Mouse (Mus musculus): Measurements from ENCODE around the gene Twf1.

Twf1 gene

DNA sequence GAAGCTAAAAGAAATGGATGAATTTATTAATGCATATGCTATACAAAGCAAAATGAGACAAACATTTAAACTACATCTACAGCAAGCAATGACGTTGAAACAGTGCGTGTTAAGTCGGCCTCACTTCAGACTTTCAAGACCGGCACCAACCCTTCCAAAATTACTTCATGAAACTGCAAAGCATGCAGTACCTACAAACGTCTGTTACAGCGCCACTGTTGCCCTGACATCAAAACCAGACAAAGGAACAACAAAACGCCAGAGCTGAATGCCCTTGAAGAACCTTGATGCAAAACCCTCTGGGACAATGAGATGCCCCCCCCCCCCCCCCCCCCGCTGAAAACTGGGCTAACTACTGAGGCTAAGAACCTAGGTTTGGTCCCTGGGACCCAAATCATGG is 16.9 kb downstream of the Twf1 start:
- DNase-seq (ENCODE audit: low spot score), result no peak

DNA sequence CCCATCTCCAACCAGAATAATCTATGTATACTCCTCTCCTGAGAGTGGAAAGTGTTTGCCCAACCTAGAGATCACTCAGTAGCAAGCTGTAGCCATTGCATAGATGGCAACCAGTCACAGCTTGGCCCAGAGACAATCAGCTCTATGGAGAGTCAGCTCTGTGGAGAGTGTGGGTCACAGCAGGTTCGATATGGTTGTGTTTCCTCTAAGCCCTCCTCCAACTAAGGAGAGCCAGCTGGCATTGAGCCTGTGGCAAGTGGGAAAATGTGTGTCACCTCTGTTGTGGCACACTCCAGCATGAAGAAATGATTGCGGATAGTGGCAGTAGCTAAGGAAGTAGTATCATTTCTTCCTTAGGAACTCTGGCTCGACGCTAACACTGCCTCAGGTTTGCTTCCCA is 18.2 kb downstream of the Twf1 start:
- no peak for DNase-seq (ENCODE audit: low spot score)

DNA sequence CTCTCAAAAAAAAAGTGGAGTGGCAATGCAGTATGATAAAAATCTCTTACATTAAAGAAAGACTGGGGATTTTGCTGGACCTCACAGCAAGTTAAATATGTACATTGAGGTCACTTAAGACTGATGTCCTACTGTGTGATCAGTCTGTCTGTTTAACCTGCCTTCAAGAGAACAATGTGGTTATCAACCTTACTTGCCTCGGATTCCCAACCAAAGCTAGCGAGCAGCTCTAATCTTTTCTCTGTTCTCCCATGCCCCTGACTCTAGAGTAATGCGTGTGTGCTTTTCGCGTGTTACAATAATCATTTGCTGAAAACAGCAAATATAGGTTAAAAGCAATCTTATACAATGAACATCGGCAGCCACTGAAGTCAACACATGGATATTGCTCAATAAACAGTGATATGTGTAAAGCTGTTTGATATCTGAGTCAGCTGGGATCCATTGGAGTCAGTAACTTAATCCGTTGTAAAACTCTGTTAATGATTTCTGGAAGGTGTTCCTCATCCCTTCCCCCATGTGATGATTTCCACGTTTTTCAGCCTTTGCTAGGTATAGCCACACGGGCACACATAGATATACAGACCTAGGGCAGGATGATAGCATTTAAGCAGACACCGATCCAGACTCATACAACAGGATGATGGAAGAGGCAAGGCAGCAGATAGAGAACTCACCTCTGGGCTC is 21.1 kb downstream of the Twf1 start:
- DNase-seq (ENCODE audit: low spot score), result no peak

- DNase-seq (ENCODE audit: low spot score), result no peak
These were observed 23.8 kb downstream of the Twf1 start for GRCm38 (mm10) chr15:94565854-94566253.

- no peak for DNase-seq (ENCODE audit: low spot score)
These were observed 24.8 kb downstream of the Twf1 start for GRCm38 (mm10) chr15:94564909-94565308.

DNA sequence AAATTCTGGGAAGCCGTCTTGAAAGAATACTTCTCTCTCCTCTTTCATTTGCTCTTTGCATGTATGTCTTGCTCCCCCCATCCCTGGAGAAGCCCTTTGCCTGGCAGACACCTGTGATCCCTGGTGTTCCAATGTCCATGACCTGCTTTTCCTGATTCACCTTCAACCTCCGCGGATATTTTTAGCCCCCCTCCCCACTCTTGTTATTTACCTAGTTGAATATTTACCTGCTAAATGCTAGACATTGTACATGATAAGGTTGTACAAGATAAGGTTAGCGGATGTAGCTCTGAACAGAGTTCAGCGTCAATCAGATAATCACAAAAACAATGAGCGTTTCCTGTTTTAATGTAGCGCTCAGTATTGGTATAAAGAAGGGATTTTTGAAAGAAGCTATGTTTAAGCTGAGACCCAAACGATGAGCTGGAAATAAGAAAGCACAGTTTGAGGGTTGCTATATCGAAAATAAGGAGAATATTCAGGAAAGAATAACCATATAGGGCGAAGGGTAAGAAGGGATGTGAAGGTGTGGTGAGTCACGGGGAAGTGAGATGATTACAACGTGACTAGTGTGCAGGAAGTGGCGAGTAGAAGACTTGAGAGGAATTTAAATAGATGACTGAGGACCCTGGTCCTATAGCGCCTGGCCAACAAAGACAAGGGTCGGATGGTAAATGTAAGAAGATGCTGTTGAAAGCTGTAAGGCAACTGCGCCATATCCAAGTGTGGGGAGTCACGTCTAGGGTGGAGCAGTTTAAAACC is 30.6 kb downstream of the Twf1 start:
- no peak for DNase-seq (ENCODE audit: low spot score)

DNA sequence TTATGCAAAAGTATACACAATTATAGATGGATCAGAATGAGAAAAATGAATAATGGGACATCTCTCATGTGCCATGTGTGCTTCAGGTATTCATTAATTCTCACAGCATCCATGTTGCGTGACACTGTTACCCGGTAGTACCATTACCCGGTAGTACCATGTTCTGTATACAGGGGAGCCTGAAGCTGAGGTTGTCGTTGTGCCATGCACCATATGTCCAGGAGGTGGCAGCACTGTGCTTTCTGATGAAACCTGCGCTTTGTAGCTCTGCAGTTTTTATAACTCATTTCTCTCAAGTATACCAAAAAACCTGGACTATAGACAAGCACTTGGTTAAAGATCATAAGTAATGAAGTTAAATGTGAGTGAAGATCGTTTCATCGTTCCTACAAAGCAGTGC is 32.2 kb downstream of the Twf1 start:
- DNase-seq (ENCODE audit: low spot score), result peak; percentile 78

GRCm38 (mm10) chr15:94553536-94553935 is 36.2 kb downstream of the Twf1 start:
- DNase-seq (ENCODE audit: low spot score), result no peak

- DNase-seq (ENCODE audit: low spot score), result no peak
These were observed 44.8 kb downstream of the Twf1 start for GRCm38 (mm10) chr15:94544844-94545243.

GRCm38 (mm10) chr15:94544052-94544636 is 45.5 kb downstream of the Twf1 start:
- no peak for DNase-seq (ENCODE audit: low spot score)

DNA sequence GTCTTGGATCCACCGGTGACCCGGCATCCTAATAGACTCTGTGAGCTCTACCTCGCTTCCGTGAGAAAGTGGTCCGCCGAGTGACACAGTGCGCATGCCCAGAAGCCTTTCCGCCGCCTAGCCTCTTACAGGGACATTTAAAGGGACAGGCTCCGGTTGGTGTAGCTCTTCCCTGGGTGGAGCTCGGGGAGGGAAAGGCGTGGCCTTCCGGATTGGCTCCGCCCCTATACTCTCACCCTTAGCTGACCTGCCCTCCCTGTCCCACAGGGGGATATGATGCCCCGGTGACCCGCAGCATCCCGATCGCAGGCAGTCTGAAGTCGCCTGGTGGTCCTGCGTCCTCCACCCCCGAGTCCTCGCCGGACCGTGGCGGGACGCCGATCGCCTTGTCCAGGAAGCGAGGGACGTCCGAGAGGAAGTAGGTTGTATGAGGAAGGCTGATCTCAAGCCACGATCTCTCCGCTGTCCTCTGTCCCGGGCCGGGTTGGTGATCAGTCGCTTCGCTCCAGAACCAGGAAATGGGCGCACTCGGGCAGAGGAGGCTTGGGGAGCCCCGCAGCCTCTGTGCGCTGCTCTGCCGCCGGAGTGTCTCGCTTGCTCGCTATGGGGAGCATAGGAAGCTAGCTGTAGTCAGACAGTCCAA is 46.2 kb downstream of the Twf1 start, which contains the start of the genes Pus7l and Irak4:
Gene Pus7l, minus strand, starts transcription at position 139 of the 643 bp plus-strand sequence.
Gene Irak4, plus strand, starts transcription at position 235 of the 643 bp plus-strand sequence.
- peak; percentile 90 for DNase-seq (ENCODE audit: low spot score)

DNA sequence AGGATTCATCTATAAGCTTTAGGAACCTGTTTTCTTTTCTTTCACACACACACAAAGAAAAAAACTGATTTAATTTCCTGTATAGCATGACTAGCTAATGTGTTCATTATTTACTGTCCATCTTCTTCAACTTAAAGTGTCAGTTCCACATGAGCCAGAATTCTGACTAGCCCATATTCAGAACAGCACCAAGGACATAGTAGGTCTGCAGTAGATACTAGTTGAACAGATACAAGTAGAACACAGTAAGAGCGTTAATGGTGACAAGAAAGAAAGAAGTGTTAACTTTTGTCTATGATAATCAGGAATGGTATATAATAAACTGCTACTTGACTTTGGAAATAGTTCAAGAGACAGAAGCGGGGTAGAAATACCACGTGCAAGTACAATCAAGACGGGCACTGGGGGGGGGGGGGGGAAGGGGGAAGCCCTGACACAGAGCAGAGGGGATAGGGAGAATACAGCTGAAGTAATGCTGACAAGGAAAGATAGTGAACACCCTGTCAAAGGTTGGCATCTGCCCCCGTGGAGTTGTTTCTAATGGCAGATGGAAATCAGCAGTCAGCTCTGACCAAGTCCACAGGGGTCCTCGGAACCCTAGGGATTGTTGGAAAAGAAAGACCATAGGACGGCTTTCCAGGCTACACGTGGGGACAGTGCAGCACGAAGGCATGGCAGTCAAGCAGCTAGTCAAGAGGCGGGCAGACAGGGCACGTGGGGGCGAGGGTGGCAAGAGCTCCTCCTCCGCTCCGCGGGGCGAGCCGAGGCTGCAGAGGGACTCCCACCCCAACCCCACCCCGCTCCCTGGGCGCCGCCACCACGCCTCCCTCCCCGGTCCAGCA is 46.9 kb downstream of the Twf1 start:
- DNase-seq (ENCODE audit: low spot score), result no peak

DNA sequence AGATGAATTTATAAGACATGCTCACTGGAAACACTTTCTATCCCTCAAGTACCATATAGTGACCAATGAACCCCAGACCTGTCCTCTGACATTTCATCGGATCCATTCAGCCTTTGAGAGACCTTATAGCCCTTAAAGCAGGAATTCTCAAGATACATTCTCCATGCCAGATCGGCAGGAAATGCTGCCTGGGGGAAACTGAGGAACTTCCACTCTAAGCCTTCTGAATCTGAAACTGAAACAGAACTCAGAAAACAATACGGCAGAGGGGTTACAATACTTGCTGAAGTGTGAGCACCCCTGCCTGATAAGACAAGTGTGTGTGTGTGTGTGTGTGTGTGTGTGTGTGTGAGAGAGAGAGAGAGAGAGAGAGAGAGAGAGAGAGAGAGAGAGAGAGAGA is 50.4 kb downstream of the Twf1 start:
- no peak for DNase-seq (ENCODE audit: low spot score)

GRCm38 (mm10) chr15:94535521-94535920 is 54.2 kb downstream of the Twf1 start:
- DNase-seq (ENCODE audit: low spot score), result no peak

GRCm38 (mm10) chr15:94532956-94533355 is 56.7 kb downstream of the Twf1 start:
- no peak for DNase-seq (ENCODE audit: low spot score)

- no peak for DNase-seq (ENCODE audit: low spot score)
These were observed 57.4 kb downstream of the Twf1 start for GRCm38 (mm10) chr15:94532306-94532705.

GRCm38 (mm10) chr15:94530519-94530918 is 59.2 kb downstream of the Twf1 start:
- no peak for DNase-seq (ENCODE audit: low spot score)
